Mouse (Mus musculus) brain, embryonic 14.5 days (tissue): ENCODE results near the gene Zfp148. TPM values are rescaled to one million over a fixed set of nuclear protein-coding genes. Genes with fewer than 3 reads are reported as not detected.
A peak's percentile ranks its signal among the peaks of the same experiment; 100 is the strongest.

Experiments used
- DNase-seq: peaks from one replicate; pipeline ENCODE4 v3.0.0-alpha.2; 2011; ENCODE audit warnings: low read depth
- CTCF ChIP-seq: fragments of 200-500 bp; IDR thresholded peaks from 2 replicates; pipeline ENCODE4 v1.5.1; 2012; ENCODE audit warnings: inconsistent platforms, mild to moderate bottlenecking, moderate library complexity, borderline replicate concordance; ENCODE audit not compliant: insufficient read depth, insufficient read length; ENCODE audit errors: extremely low read depth
- POLR2A ChIP-seq: fragments of 200-500 bp; IDR thresholded peaks from 2 replicates; pipeline ENCODE4 v1.6.1; 2012; ENCODE audit warnings: mild to moderate bottlenecking, inconsistent platforms, borderline replicate concordance; ENCODE audit not compliant: poor library complexity, insufficient read depth, insufficient read length, severe bottlenecking; ENCODE audit errors: extremely low read depth
- polyA plus RNA-seq: library from polyadenylated mRNA; depleted of rRNA; stranded (reverse); fragments of >200 nt; gene quantifications from 2 replicates; pipeline ENCODE4 v1.2.3, GENCODE M21; 2012; rRNA removed

Gene Zfp148
- polyA plus RNA-seq, 1 experiment, result 30.8 TPM

GRCm38 (mm10) chr16:33544346-33544745 is 163.7 kb downstream of the Zfp148 start:
- no peak for TF ChIP-seq CTCF
- no peak for TF ChIP-seq POLR2A
- no peak for DNase-seq

- DNase-seq, result no peak
- TF ChIP-seq POLR2A (no peak), CTCF (no peak)
These were observed 164.9 kb downstream of the Zfp148 start for GRCm38 (mm10) chr16:33545530-33545929.

DNA sequence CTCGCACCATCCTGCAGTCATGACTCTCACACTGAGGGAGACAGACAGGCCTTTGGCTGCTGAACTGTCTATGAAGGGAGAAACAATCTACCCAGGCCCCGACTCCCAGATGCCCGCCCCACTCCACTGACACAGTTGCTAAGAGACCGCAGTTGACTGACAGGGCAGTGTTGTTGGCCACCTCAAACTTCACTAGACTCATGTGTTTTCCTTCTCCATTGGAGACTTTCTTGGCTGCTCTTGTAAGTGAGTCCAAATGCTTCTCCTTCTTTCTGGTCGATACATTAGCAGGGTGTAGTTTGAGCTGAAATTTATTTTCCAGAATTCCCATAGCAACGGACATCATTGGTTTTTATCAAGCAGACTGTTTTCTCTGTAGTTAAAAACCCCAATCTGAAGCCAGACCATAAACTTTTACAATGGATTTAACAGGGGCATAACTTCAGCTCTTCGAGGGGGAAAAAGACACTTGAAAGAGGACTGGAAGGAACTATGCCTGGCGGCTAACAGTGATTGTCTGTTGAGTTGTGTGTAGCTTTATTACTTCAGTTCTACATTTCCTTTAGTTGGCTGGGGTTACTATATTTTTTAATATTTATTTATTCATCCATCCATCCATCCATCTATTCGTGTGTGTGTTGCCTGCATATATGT is 173.2 kb downstream of the Zfp148 start:
- no peak for TF ChIP-seq POLR2A
- no peak for TF ChIP-seq CTCF

More for the DNA sequence above, 173.2 kb downstream of the Zfp148 start:
- DNase-seq, result peak; percentile 68

Other genes starting within 250 kb of the Zfp148 start
- gene Osbpl11, start 195.8 kb upstream of the Zfp148 start, polyA plus RNA-seq, result 15.5 and 19.7 TPM in 2 replicates
- 25.9 and 40.3 TPM in 2 replicates for gene Snx4, start 129.4 kb upstream of the Zfp148 start, polyA plus RNA-seq
- 0.75 and 1.1 TPM in 2 replicates for gene Slc12a8, start 136.5 kb downstream of the Zfp148 start, polyA plus RNA-seq